Mouse (Mus musculus): Measurements from ENCODE around the gene Chrdl2. TPM values are rescaled to one million over a fixed set of nuclear protein-coding genes. Genes with fewer than 3 reads are reported as not detected.

Gene Chrdl2
- polyA plus RNA-seq, 1 experiment from 2014 or later = 0.20 TPM

- no peaks in the 10 kb centered on the region for H3K27me3 ChIP-seq (ENCODE audit: control insufficient read depth, insufficient read depth, low read length)
- no peaks in the 10 kb centered on the region for H3K9me3 ChIP-seq (ENCODE audit: control insufficient read depth, low read length)
- no peaks in the 10 kb centered on the region for H3K36me3 ChIP-seq (ENCODE audit: control insufficient read depth, insufficient read depth, low read length)
- H3K4me3 ChIP-seq (ENCODE audit: low read depth, low read length) = no peak overlapping the region
- no peak overlapping the region for H3K4me2 ChIP-seq (ENCODE audit: low read depth)
- 89% methylated on average over 8 of the region's 8 CpGs for WGBS
- H3K4me1 ChIP-seq (ENCODE audit: control insufficient read depth, insufficient read depth, low read length) = peaks cover 2% of the 10 kb centered on the region; the same call in 1 of the 2 replicates
- no peak for ATAC-seq (ENCODE audit: insufficient read depth, low FRiP score, low TSS enrichment)
- DNase-seq (ENCODE audit: low spot score) = no peak
- H3K9ac ChIP-seq (ENCODE audit: low read length) = no peak overlapping the region
- H3K27ac ChIP-seq (ENCODE audit: low read depth, low read length) = no peak overlapping the region
Measured at GRCm38 (mm10) chr7:100017056-100017455, 11.1 kb downstream of the Chrdl2 start.

- no peak overlapping the region for H3K4me2 ChIP-seq (ENCODE audit: low read depth)
- no peaks in the 10 kb centered on the region for H3K36me3 ChIP-seq (ENCODE audit: control insufficient read depth, insufficient read depth, low read length)
- no peaks in the 10 kb centered on the region for H3K4me1 ChIP-seq (ENCODE audit: control insufficient read depth, insufficient read depth, low read length)
- H3K4me3 ChIP-seq (ENCODE audit: low read depth, low read length) = no peak overlapping the region
- H3K9ac ChIP-seq (ENCODE audit: low read length) = no peak overlapping the region
- 74% methylated on average over 5 of the region's 5 CpGs for WGBS
- ATAC-seq (ENCODE audit: insufficient read depth, low FRiP score, low TSS enrichment) (no peak), DNase-seq (ENCODE audit: low spot score) (no peak)
- no peak overlapping the region for H3K27ac ChIP-seq (ENCODE audit: low read depth, low read length)
- H3K9me3 ChIP-seq (ENCODE audit: control insufficient read depth, low read length) = no peaks in the 10 kb centered on the region
- no peaks in the 10 kb centered on the region for H3K27me3 ChIP-seq (ENCODE audit: control insufficient read depth, insufficient read depth, low read length)
Measured at GRCm38 (mm10) chr7:100027353-100027752, 21.4 kb downstream of the Chrdl2 start.

- 38% methylated on average over 3 of the region's 3 CpGs for WGBS
- Histone ChIP-seq H3K4me3 (ENCODE audit: low read depth, low read length) (no peak overlapping the region), H3K27me3 (ENCODE audit: control insufficient read depth, insufficient read depth, low read length) (no peaks in the 10 kb centered on the region), H3K9me3 (ENCODE audit: control insufficient read depth, low read length) (no peaks in the 10 kb centered on the region), H3K27ac (ENCODE audit: low read depth, low read length) (no peak overlapping the region), H3K4me2 (ENCODE audit: low read depth) (no peak overlapping the region), H3K9ac (ENCODE audit: low read length) (no peak overlapping the region), H3K4me1 (ENCODE audit: control insufficient read depth, insufficient read depth, low read length) (no peaks in the 10 kb centered on the region), H3K36me3 (ENCODE audit: control insufficient read depth, insufficient read depth, low read length) (no peaks in the 10 kb centered on the region)
- ATAC-seq (ENCODE audit: insufficient read depth, low FRiP score, low TSS enrichment) (no peak), DNase-seq (ENCODE audit: low spot score) (no peak)
Measured at GRCm38 (mm10) chr7:100029307-100029706, 23.3 kb downstream of the Chrdl2 start.

GRCm38 (mm10) chr7:100030996-100031749 is 25.2 kb downstream of the Chrdl2 start:
- H3K4me2 ChIP-seq (ENCODE audit: low read depth) = no peak overlapping the region
- DNase-seq (ENCODE audit: low spot score) (no peak), ATAC-seq (ENCODE audit: insufficient read depth, low FRiP score, low TSS enrichment) (no peak)
- H3K4me3 ChIP-seq (ENCODE audit: low read depth, low read length) = no peak overlapping the region
- H3K36me3 ChIP-seq (ENCODE audit: control insufficient read depth, insufficient read depth, low read length) = no peaks in the 10 kb centered on the region
- no peaks in the 10 kb centered on the region for H3K9me3 ChIP-seq (ENCODE audit: control insufficient read depth, low read length)
- no peak overlapping the region for H3K27ac ChIP-seq (ENCODE audit: low read depth, low read length)
- no peaks in the 10 kb centered on the region for H3K4me1 ChIP-seq (ENCODE audit: control insufficient read depth, insufficient read depth, low read length)
- H3K27me3 ChIP-seq (ENCODE audit: control insufficient read depth, insufficient read depth, low read length) = no peaks in the 10 kb centered on the region
- H3K9ac ChIP-seq (ENCODE audit: low read length) = no peak overlapping the region
- 86% methylated on average over 8 of the region's 8 CpGs for WGBS

GRCm38 (mm10) chr7:100033672-100034071 is 27.7 kb downstream of the Chrdl2 start:
- ATAC-seq (ENCODE audit: insufficient read depth, low FRiP score, low TSS enrichment) = no peak
- 72% methylated on average over 5 of the region's 5 CpGs for WGBS

GRCm38 (mm10) chr7:100034815-100035463 is 29.0 kb downstream of the Chrdl2 start:
- Histone ChIP-seq H3K9me3 (ENCODE audit: control insufficient read depth, low read length) (no peaks in the 10 kb centered on the region), H3K27ac (ENCODE audit: low read depth, low read length) (no peak overlapping the region), H3K4me2 (ENCODE audit: low read depth) (no peak overlapping the region), H3K27me3 (ENCODE audit: control insufficient read depth, insufficient read depth, low read length) (no peaks in the 10 kb centered on the region), H3K4me3 (ENCODE audit: low read depth, low read length) (no peak overlapping the region), H3K4me1 (ENCODE audit: control insufficient read depth, insufficient read depth, low read length) (no peaks in the 10 kb centered on the region), H3K36me3 (ENCODE audit: control insufficient read depth, insufficient read depth, low read length) (no peaks in the 10 kb centered on the region), H3K9ac (ENCODE audit: low read length) (no peak overlapping the region)
- 67% methylated on average over 11 of the region's 11 CpGs for WGBS
- DNase-seq (ENCODE audit: low spot score) (no peak), ATAC-seq (ENCODE audit: insufficient read depth, low FRiP score, low TSS enrichment) (no peak)

More at GRCm38 (mm10) chr7:100033672-100034071, 27.7 kb downstream of the Chrdl2 start:
- H3K27me3 ChIP-seq (ENCODE audit: control insufficient read depth, insufficient read depth, low read length) = no peaks in the 10 kb centered on the region
- no peak overlapping the region for H3K9ac ChIP-seq (ENCODE audit: low read length)
- no peaks in the 10 kb centered on the region for H3K9me3 ChIP-seq (ENCODE audit: control insufficient read depth, low read length)
- no peak overlapping the region for H3K4me2 ChIP-seq (ENCODE audit: low read depth)
- H3K4me3 ChIP-seq (ENCODE audit: low read depth, low read length) = no peak overlapping the region
- DNase-seq (ENCODE audit: low spot score) = no peak
- no peak overlapping the region for H3K27ac ChIP-seq (ENCODE audit: low read depth, low read length)
- no peaks in the 10 kb centered on the region for H3K4me1 ChIP-seq (ENCODE audit: control insufficient read depth, insufficient read depth, low read length)
- no peaks in the 10 kb centered on the region for H3K36me3 ChIP-seq (ENCODE audit: control insufficient read depth, insufficient read depth, low read length)

- Histone ChIP-seq H3K4me3 (ENCODE audit: low read depth, low read length) (no peak overlapping the region), H3K9ac (ENCODE audit: low read length) (no peak overlapping the region), H3K27me3 (ENCODE audit: control insufficient read depth, insufficient read depth, low read length) (no peaks in the 10 kb centered on the region), H3K4me2 (ENCODE audit: low read depth) (no peak overlapping the region), H3K27ac (ENCODE audit: low read depth, low read length) (no peak overlapping the region), H3K4me1 (ENCODE audit: control insufficient read depth, insufficient read depth, low read length) (no peaks in the 10 kb centered on the region), H3K9me3 (ENCODE audit: control insufficient read depth, low read length) (no peaks in the 10 kb centered on the region), H3K36me3 (ENCODE audit: control insufficient read depth, insufficient read depth, low read length) (no peaks in the 10 kb centered on the region)
- no peak for ATAC-seq (ENCODE audit: insufficient read depth, low FRiP score, low TSS enrichment)
- no peak for DNase-seq (ENCODE audit: low spot score)
- 86% methylated on average over 7 of the region's 7 CpGs for WGBS
Measured at GRCm38 (mm10) chr7:100036050-100036449, 30.1 kb downstream of the Chrdl2 start.

GRCm38 (mm10) chr7:100036495-100036894 is 30.5 kb downstream of the Chrdl2 start:
- DNase-seq (ENCODE audit: low spot score) (no peak), ATAC-seq (ENCODE audit: insufficient read depth, low FRiP score, low TSS enrichment) (no peak)
- Histone ChIP-seq H3K4me1 (ENCODE audit: control insufficient read depth, insufficient read depth, low read length) (no peaks in the 10 kb centered on the region), H3K4me2 (ENCODE audit: low read depth) (no peak overlapping the region), H3K4me3 (ENCODE audit: low read depth, low read length) (no peak overlapping the region), H3K9me3 (ENCODE audit: control insufficient read depth, low read length) (no peaks in the 10 kb centered on the region), H3K27me3 (ENCODE audit: control insufficient read depth, insufficient read depth, low read length) (no peaks in the 10 kb centered on the region), H3K36me3 (ENCODE audit: control insufficient read depth, insufficient read depth, low read length) (no peaks in the 10 kb centered on the region), H3K9ac (ENCODE audit: low read length) (no peak overlapping the region), H3K27ac (ENCODE audit: low read depth, low read length) (no peak overlapping the region)
- WGBS = 76% methylated on average over 3 of the region's 3 CpGs

- Histone ChIP-seq H3K4me3 (ENCODE audit: low read depth, low read length) (no peak overlapping the region), H3K36me3 (ENCODE audit: control insufficient read depth, insufficient read depth, low read length) (no peaks in the 10 kb centered on the region), H3K9ac (ENCODE audit: low read length) (peak overlapping the region; percentile 6; the same call in 1 of the 2 replicates), H3K27ac (ENCODE audit: low read depth, low read length) (no peak overlapping the region), H3K4me2 (ENCODE audit: low read depth) (peak overlapping the region; percentile 19; the same call in 1 of the 2 replicates), H3K27me3 (ENCODE audit: control insufficient read depth, insufficient read depth, low read length) (no peaks in the 10 kb centered on the region), H3K4me1 (ENCODE audit: control insufficient read depth, insufficient read depth, low read length) (0 out of 2 replicates have a peak, but pooled peaks cover 4% of the 10 kb centered on the region), H3K9me3 (ENCODE audit: control insufficient read depth, low read length) (no peaks in the 10 kb centered on the region)
- 11% methylated on average over 31 of the region's 31 CpGs for WGBS
- ATAC-seq (ENCODE audit: insufficient read depth, low FRiP score, low TSS enrichment) = no peak
- DNase-seq (ENCODE audit: low spot score) = no peak
Measured at GRCm38 (mm10) chr7:100042120-100042519, 36.1 kb downstream of the Chrdl2 start.
